Mouse (Mus musculus) liver, adult 2 months (tissue): Measurements from ENCODE around the gene Apba3.

Source experiments
- CTCF ChIP-seq: fragments of 200-500 bp; IDR thresholded peaks from 2 replicates; pipeline ENCODE4 v1.5.1; 2011; ENCODE audit warnings: low read depth, low read length, control low read depth
- POLR2A ChIP-seq: fragments of 200-500 bp; IDR thresholded peaks from 2 replicates; pipeline ENCODE4 v1.6.1; 2011; ENCODE audit warnings: low read length, control low read depth; ENCODE audit not compliant: insufficient read depth; ENCODE audit errors: extremely low read depth

DNA sequence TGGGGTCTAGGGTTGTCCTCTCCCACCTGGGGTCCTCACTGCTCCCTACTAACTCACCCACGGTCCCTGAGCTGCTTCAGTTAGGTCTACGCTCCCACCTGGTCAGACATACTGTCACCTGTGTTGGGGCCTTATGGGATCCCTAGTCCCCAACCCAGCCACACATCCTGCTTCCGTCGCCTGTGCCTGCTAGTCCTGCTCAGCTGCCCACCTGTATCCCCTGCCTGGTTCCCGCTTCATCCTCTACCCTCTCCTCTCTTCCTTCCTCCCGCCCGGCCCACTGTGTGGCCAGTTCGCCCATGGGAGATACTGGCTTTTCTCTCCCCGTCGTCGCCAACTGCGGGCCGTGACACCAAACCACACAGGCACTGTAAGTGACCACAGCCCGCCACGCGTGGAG lies 48.8 kb downstream of the Apba3 start:
- no peak for TF ChIP-seq CTCF
- TF ChIP-seq POLR2A = no peak
